Mouse (Mus musculus) neural tube, embryonic 11.5 days (tissue): ENCODE measurements around the gene Tcf12. TPM values are rescaled to one million over a fixed set of nuclear protein-coding genes. Genes with fewer than 3 reads are reported as not detected.

Experiments used
- ATAC-seq: fragments of 200-750 bp; cut with Nextera tagmentation; 2 replicates; pipeline ENCODE4 v1.8.0; 2017; ENCODE audit warnings: moderate number of reproducible peaks, mild to moderate bottlenecking, moderate TSS enrichment, moderate library complexity; ENCODE audit not compliant: insufficient read depth, low FRiP score, low TSS enrichment
- DNase-seq: peaks from one replicate; pipeline ENCODE4 v3.0.0-alpha.2; 2015; ENCODE audit warnings: low spot score
- H3K27ac ChIP-seq: fragments of 300-500 bp; sonication (generic); 2 replicates; pipeline ENCODE4 v1.5.1; 2014; ENCODE audit warnings: low read depth, mild to moderate bottlenecking, low read length
- H3K27me3 ChIP-seq: fragments of 300-500 bp; sonication (generic); 2 replicates; pipeline ENCODE4 v1.6.1; 2014; ENCODE audit warnings: mild to moderate bottlenecking, low read length, mixed read lengths; ENCODE audit not compliant: control insufficient read depth, insufficient read depth
- H3K36me3 ChIP-seq: fragments of 300-500 bp; sonication (generic); 2 replicates; pipeline ENCODE4 v1.6.1; 2014; ENCODE audit warnings: mild to moderate bottlenecking, low read length, moderate library complexity, mixed read lengths; ENCODE audit not compliant: control insufficient read depth, insufficient read depth
- H3K4me1 ChIP-seq: fragments of 300-500 bp; sonication (generic); 2 replicates; pipeline ENCODE4 v1.6.1; 2014; ENCODE audit warnings: low read length, mixed read lengths; ENCODE audit not compliant: control insufficient read depth, insufficient read depth
- H3K4me2 ChIP-seq: fragments of 300-500 bp; sonication (generic); 2 replicates; pipeline ENCODE4 v1.6.1; 2014; ENCODE audit warnings: low read depth, mild to moderate bottlenecking, moderate library complexity
- H3K4me3 ChIP-seq: fragments of 300-500 bp; sonication (generic); 2 replicates; pipeline ENCODE4 v1.5.1; 2014; ENCODE audit warnings: low read depth, low read length
- H3K9ac ChIP-seq: fragments of 300-500 bp; sonication (generic); 2 replicates; pipeline ENCODE4 v1.6.1; 2014; ENCODE audit warnings: mild to moderate bottlenecking, low read length
- H3K9me3 ChIP-seq: fragments of 300-500 bp; sonication (generic); 2 replicates; pipeline ENCODE4 v1.6.1; 2016; ENCODE audit warnings: low read length; ENCODE audit not compliant: control insufficient read depth
- WGBS: fragments of 180-500 bp; shearing (Covaris S2); extraction: QIAGEN DNeasy Blood & Tissue Kit; methylation state at CpG from one replicate; pipeline ENCODE4 v1.1.7; 2014; 5-methylcytosine and 5-hydroxymethylcytosine counted together
- polyA plus RNA-seq: library from polyadenylated mRNA; unstranded; fragments of >200 nt; fragmentation: Nextera tagmentation; extraction: Ambion mirVana; gene quantifications from 2 replicates; pipeline ENCODE4 v1.2.1, GENCODE M21; 2014

Gene Tcf12
- polyA plus RNA-seq, 1 experiment from 2014 or later, result 209 TPM

DNA sequence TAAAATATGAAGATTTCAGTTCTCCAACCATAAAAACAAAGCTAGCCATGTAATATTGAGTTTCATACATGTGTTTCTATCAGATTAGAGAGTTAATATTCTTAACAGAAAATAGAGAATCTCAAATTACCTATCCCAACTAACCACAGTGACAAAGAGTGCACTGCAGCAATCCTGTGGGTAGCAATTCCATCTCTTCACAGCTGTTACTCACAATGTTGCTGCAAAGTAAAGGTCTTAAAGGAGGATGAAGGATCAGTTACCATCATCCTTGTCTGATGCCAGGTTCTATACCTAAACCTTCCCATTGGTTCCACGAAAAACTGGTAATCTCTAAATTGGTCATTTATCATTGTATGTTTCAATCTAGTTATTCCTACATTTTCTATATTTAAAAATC is 95.7 kb downstream of the Tcf12 start:
- Histone ChIP-seq H3K36me3 (no peaks in the 10 kb centered on the region), H3K9me3 (no peaks in the 10 kb centered on the region), H3K9ac (no peak overlapping the region), H3K4me3 (no peak overlapping the region), H3K4me1 (no peaks in the 10 kb centered on the region), H3K27me3 (no peaks in the 10 kb centered on the region), H3K27ac (no peak overlapping the region), H3K4me2 (no peak overlapping the region)
- WGBS, result 97% methylated on average over 1 of the region's 1 CpGs
- ATAC-seq, result no peak
- DNase-seq, result no peak

DNA sequence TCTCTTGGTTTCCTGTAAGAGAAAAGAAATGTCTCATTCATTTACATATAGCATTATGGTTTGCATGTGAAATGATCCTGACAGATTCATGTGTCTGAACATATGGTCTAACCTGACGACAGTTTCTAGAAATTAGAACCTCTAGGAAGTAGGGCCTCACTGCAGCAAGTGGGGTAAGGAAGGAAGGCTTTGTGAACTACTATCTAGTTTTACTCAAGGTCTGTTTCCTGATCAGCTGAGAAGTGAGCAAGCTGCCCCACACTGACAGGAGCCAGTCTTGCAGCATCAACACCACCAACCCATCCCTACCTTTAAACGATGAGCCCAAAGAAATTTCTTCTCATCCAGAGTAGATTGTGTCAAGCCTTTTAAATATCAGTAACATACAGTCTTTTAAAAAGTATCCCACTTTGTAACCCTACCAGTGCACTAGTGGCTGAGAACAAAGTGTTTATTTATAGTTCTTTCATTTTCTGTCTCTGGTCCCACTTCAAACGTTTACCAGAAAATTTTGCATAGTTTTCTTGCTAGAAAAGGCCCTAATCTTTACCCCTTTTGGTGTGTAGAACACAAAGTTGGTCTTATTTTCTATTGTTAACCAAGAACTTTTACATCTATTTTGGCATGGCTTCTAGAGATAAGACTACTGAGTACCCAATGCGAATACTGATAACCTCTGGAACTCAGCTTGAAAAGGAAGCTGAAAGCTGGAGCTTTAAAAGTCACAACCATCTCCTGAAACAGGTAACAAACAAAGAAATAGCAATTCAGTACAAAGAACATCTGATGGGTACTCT is 96.9 kb downstream of the Tcf12 start:
- H3K4me3 ChIP-seq, result no peak overlapping the region
- 84% methylated on average over 4 of the region's 4 CpGs for WGBS
- H3K4me1 ChIP-seq, result no peaks in the 10 kb centered on the region
- no peaks in the 10 kb centered on the region for H3K36me3 ChIP-seq
- no peak overlapping the region for H3K4me2 ChIP-seq
- H3K9ac ChIP-seq, result no peak overlapping the region
- no peak for ATAC-seq
- no peak for DNase-seq
- no peaks in the 10 kb centered on the region for H3K27me3 ChIP-seq
- no peak overlapping the region for H3K27ac ChIP-seq
- no peaks in the 10 kb centered on the region for H3K9me3 ChIP-seq

DNA sequence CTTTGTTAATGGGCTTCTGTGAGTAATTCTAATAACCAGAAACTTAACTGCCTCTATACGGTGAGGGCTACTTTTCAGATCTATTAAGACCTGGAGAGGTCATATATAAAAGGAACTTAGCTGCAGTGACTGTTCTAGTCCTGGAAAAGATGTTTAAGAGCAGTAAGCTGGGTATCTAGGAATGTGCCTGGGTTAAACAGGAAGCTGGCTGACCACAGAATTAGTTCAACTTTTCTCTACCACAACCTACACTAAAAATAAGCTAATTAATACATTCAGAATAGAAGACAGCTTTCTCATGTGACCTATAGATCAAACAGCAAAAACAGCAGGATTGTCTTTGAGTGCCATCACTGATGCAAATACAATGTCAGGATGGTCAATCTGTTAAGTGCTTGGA is 98.1 kb downstream of the Tcf12 start:
- Histone ChIP-seq H3K4me2 (no peak overlapping the region), H3K4me1 (no peaks in the 10 kb centered on the region), H3K4me3 (no peak overlapping the region), H3K9ac (no peak overlapping the region), H3K9me3 (no peaks in the 10 kb centered on the region), H3K27ac (no peak overlapping the region), H3K27me3 (no peaks in the 10 kb centered on the region), H3K36me3 (no peaks in the 10 kb centered on the region)
- ATAC-seq, result no peak
- DNase-seq, result no peak
- 89% methylated on average over 1 of the region's 1 CpGs for WGBS

DNA sequence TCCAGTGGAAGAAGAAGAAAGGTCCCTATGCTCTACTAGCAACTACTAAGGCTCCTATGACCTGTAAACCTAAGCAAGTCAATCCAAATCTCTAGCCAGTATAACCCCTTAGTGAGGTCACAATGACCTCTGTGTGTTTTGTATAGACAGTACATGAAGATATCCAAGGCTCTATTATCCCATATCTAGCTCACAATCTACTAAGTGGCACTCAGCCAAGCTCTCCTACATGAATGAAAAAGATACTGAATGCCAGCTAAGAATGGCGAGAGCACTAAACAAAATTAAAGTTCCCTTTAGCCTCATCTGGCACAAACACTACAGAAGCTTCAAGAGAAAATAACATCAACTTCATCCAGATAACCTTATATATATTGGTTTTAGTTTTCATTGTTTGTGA is 103.0 kb downstream of the Tcf12 start:
- no peaks in the 10 kb centered on the region for H3K27me3 ChIP-seq
- no peaks in the 10 kb centered on the region for H3K9me3 ChIP-seq
- H3K36me3 ChIP-seq, result no peaks in the 10 kb centered on the region
- DNase-seq (no peak), ATAC-seq (no peak)
- H3K4me2 ChIP-seq, result no peak overlapping the region
- H3K27ac ChIP-seq, result no peak overlapping the region
- 89% methylated on average over 1 of the region's 1 CpGs for WGBS
- H3K9ac ChIP-seq, result no peak overlapping the region
- no peaks in the 10 kb centered on the region for H3K4me1 ChIP-seq
- H3K4me3 ChIP-seq, result no peak overlapping the region

DNA sequence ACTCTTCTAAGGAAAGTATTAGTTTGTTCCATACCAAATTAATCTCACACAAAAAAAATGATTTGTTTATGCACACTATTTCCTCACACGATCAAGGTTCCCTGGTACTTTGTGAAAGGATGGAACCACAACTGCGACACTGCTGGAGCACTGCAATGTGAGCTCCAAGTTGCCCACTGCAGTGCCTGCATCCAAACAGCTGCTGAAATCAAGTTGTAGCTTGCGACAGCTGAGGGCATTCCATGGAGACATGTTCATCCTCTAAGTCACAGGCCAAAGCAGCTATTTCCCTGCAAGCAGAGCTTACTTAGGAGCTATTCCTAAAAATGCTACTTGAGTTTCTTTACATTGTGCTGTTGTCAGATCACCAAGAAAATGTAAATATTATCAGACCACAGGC is 120.5 kb downstream of the Tcf12 start:
- Histone ChIP-seq H3K4me1 (peaks cover 7% of the 10 kb centered on the region; the same call in 1 of the 2 replicates), H3K36me3 (no peaks in the 10 kb centered on the region), H3K4me2 (no peak overlapping the region), H3K9me3 (no peaks in the 10 kb centered on the region), H3K27ac (no peak overlapping the region), H3K4me3 (no peak overlapping the region), H3K27me3 (no peaks in the 10 kb centered on the region), H3K9ac (no peak overlapping the region)
- 90% methylated on average over 3 of the region's 3 CpGs for WGBS
- no peak for ATAC-seq
- no peak for DNase-seq

DNA sequence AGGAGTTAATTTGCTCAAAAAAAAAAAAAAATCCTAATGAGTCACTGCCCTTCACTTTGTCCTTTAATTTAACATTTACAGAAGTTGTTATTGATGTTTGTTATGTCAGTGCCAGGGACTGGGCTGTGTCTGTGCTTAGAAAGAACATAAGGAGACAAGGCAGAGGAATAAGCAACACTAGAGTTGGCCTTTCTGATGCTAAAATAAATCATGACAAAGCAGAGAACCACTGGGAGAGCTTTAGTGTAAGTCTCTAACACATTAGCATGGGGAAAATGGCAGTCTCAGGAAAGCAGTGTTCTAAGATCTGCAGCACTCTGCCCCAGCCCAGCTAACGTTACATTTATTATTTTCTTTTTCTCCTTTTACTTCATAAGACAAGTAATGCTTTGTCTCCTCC is 121.3 kb downstream of the Tcf12 start:
- H3K27ac ChIP-seq, result no peak overlapping the region
- ATAC-seq, result no peak
- peaks cover 7% of the 10 kb centered on the region; the same call in 1 of the 2 replicates for H3K4me1 ChIP-seq
- no peak overlapping the region for H3K4me2 ChIP-seq
- DNase-seq, result no peak
- H3K9ac ChIP-seq, result no peak overlapping the region
- 69% methylated on average over 1 of the region's 1 CpGs for WGBS
- no peaks in the 10 kb centered on the region for H3K27me3 ChIP-seq
- no peaks in the 10 kb centered on the region for H3K36me3 ChIP-seq
- H3K4me3 ChIP-seq, result no peak overlapping the region
- no peaks in the 10 kb centered on the region for H3K9me3 ChIP-seq

DNA sequence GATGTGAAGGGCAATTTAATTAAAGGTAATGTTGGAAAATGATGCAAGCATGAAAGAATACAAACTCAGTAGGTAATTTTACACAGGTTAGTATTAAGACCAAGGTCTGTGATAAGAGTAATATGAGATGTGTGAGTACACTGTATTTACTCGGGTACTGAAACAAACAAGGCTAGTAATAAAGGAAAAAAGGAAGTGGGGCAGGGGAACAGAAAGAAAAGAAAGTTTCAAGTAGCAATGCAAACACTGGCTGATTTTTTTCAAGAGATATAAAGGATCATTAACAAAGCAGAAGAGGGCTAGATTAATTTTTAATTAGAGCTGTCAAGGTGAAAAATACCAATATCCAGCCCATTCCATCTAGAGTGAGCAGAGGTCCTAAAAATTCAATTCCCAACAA is 122.0 kb downstream of the Tcf12 start:
- DNase-seq (no peak), ATAC-seq (no peak)
- peaks cover 7% of the 10 kb centered on the region; the same call in 1 of the 2 replicates for H3K4me1 ChIP-seq
- no peaks in the 10 kb centered on the region for H3K9me3 ChIP-seq
- H3K4me2 ChIP-seq, result no peak overlapping the region
- H3K27me3 ChIP-seq, result no peaks in the 10 kb centered on the region
- H3K9ac ChIP-seq, result no peak overlapping the region
- WGBS, result 86% methylated on average over 1 of the region's 1 CpGs
- H3K27ac ChIP-seq, result no peak overlapping the region
- no peak overlapping the region for H3K4me3 ChIP-seq
- no peaks in the 10 kb centered on the region for H3K36me3 ChIP-seq

DNA sequence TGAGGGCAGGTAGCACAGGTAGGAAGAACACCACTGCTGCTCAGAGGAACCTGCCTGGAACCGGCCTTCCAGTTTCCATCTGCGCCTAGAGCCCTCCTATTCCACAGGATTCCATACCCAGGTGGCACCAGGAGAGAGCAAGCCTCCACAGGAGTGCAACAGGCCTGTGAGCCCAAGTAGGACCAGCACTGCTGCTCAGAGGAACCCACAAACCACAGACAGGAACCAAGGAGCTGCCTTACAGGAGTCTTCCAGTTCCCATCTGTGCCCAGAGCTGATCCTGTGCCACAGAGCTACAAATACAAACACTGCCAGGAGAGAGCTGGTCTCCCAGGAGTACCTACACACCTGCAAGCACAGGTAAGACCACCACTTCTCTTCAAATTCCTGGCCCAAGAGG is 125.0 kb downstream of the Tcf12 start:
- H3K4me1 ChIP-seq, result peaks cover 7% of the 10 kb centered on the region; the same call in 1 of the 2 replicates
- H3K4me3 ChIP-seq, result no peak overlapping the region
- H3K36me3 ChIP-seq, result no peaks in the 10 kb centered on the region
- DNase-seq (no peak), ATAC-seq (no peak)
- 95% methylated on average over 2 of the region's 2 CpGs for WGBS
- no peaks in the 10 kb centered on the region for H3K9me3 ChIP-seq
- no peak overlapping the region for H3K9ac ChIP-seq
- H3K27me3 ChIP-seq, result no peaks in the 10 kb centered on the region
- no peak overlapping the region for H3K27ac ChIP-seq
- no peak overlapping the region for H3K4me2 ChIP-seq

DNA sequence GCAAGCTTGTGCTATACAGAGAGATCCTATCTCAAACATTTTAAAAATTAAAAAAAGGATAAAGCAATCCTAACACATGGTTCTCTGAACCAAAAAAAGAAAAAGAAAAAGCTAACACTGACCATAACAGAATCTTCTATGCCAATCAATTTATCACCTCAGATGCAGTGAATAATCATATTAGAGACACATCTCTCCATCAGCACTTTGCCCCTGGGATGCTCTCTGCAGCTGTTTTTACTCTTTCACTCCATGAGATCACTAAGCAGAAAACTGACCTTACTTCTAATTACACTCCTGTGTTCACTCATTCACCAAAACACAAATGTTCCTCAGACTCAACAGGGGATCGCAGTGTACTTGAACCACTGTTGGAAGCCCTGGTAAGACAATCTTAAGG is 128.8 kb downstream of the Tcf12 start:
- no peak overlapping the region for H3K27ac ChIP-seq
- no peaks in the 10 kb centered on the region for H3K36me3 ChIP-seq
- ATAC-seq (no peak), DNase-seq (no peak)
- 80% methylated on average over 1 of the region's 1 CpGs for WGBS
- H3K9me3 ChIP-seq, result no peaks in the 10 kb centered on the region
- no peak overlapping the region for H3K4me3 ChIP-seq
- no peaks in the 10 kb centered on the region for H3K27me3 ChIP-seq
- H3K4me1 ChIP-seq, result peaks cover 6% of the 10 kb centered on the region
- no peak overlapping the region for H3K9ac ChIP-seq
- H3K4me2 ChIP-seq, result no peak overlapping the region
